Mouse (Mus musculus) gastrocnemius, adult 18-20 months (tissue): ENCODE results near the gene Triml2. TPM values are rescaled to one million over a fixed set of nuclear protein-coding genes. Genes with fewer than 3 reads are reported as not detected.

Experiments
- DNase-seq: peaks from one replicate; pipeline ENCODE4 v3.0.0; 2021; ENCODE audit warnings: low spot score
- long read RNA-seq, 2 experiments: library from polyadenylated mRNA; stranded (forward); transcript quantifications; one replicate each; pipeline ENCODE4 v2.0.0; 2021
- total RNA-seq, 2 experiments: library from RNA; stranded (reverse); gene quantifications; 2 replicates each; pipeline ENCODE4 v1.2.3; 2021

Triml2 gene
- total RNA-seq, result not detected
- long read RNA-seq, experiment 1, result 0 reads
- long read RNA-seq, experiment 2, result 0 reads

DNA sequence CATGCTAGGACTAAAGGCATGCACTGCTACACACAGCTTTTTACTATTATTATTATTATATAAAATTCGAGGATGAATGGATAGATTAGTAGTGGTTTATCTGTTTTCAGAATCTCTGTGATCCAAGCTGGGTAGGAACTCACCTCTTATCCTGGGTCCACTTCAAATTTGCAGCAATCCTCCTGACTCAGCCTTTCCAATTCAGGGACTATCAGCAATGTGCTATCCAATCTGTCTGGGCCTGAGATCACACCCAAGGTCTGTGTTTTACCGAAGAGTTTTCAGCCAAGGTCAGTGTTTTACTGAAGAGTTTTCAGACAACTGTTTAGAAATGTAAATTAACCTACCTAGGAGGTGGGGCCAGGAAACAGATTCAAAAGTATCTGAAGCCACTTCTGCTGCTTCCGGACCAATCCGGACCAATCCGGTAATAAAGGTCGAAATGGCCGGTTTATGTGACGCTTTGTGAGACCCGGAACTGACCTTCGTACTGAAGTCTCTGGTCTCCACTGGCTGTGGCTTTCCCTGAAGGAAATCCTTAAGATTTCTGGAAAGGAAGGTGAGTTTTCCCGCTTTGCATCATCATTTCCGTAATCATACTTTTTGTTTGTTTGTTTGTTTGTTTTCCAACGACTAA lies at the start of gene Triml2:
TSS of gene Triml2 (plus strand) at position 488 of the 637 bp plus-strand sequence.
- no peak for DNase-seq

DNA sequence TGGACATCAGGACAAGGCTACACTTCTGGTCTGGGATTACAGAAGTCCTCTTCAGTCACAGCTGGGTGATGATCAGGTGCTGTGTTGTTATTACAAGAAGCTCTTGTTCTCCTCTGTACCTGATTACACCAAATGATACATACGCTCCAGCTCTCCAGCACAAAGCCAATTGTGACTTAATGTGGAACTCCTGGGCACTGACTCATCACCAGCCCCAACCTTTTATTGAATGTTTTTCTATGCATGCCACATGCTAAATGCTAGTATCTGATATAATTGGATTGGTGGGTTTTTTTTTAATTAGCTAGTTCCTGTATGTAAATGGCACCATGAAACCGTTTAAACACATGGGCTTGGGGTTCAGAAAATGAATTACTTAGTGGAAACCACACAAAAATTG lies 39.0 kb upstream of the Triml2 start, which contains the start of gene Triml1:
TSS of gene Triml1 (minus strand) at position 101 of the 400 bp plus-strand sequence.
- DNase-seq, result no peak

DNA sequence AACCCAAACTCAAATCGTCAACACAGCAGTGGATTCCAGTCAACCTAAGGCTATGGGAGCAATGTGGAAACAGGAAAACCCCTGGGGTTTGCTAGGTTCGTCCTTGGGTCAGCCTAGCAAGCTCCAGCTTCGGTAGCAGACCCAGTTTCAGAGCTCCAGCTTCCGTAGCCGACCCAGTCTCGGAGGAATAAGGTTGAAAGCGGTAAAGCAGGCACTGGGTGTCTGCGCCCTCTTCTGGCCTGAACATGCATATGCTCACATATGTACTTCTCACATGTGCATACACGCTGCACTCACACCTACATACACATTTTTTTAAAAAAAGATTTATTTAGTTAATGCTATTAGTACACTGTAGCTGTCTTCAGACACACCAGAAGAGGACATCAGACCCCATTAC lies 31.0 kb upstream of the Triml2 start:
- DNase-seq, result no peak

DNA sequence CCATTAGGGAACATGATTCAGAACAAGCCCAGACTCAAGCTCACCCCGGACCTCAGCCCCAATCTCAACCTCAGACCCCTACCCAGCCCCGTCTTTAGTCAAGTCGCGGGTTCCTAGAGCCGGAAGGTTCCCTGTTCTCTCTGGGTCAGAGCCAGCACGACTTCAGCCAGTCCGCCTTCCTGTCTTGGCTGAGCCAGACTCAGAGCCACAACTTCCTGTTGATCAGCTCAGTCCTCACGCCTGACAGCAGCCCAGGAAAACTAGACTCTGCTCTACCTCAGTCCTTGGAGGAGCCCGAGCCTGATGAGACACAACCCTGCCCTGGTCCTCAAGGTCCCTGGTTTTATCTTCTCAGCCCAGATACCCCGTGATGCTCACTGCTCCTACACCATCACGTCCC lies 17.1 kb upstream of the Triml2 start:
- no peak for DNase-seq

DNA sequence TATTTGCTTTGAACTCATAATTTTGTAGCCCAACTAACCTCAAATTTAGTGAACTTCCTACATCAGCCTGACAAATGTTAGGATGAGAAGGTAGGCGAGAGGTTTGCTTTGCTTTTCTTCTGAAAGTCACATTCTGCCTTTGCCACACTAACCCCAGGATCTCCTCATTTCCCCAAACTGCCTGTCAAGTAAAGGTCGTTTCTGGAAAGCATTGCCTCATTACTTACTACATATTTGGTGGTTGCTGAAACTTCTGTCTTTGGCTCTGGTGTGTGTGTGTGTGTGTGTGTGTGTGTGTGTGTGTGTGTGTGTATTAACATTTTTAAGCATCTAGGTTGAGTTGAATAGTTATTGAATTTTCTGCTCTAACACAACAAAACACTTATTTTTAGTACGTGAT lies 15.9 kb upstream of the Triml2 start:
- DNase-seq, result no peak

DNA sequence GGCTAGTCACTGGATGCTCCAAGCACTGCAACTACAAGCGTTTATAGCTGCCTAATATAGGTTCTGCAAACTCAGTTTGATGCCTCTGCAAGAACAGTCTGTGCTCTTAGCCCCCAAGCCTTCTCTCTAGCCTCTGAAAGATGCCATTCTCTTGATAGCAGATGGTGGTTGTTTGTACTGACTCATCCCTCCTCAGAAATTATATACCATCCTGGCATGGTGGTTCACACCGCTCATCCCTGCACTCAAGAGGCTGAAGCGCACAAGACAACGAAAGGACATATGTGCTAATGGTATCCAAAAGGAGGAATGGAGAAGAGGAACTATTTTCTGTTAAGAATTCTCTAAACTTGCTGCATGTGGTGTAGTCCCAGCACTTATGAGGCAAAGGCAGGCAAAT lies 12.3 kb upstream of the Triml2 start:
- no peak for DNase-seq

DNA sequence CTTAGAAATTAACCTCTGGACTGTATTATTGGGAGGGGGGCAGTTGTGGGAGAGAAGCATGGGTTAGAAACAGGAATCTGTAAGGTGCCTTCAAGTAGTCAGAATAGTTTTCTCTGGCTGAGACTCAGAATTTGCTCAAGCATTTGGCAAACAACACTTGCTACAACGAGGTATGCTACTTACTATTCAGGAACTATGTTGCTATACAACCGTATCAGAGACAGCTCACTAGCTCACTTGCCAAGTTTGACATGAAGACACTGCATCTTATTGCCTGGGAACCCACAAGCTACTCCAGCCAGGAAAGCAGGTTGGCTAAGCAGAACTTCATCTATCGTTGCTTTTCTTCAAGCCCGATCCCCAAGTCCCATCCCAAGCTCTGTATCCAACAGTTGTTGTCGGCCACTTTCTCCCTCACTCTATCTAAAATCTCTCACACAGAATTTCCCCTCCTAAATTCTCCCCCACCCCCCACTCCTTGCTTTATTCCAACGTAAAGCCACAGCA lies 11.0 kb upstream of the Triml2 start:
- no peak for DNase-seq

DNA sequence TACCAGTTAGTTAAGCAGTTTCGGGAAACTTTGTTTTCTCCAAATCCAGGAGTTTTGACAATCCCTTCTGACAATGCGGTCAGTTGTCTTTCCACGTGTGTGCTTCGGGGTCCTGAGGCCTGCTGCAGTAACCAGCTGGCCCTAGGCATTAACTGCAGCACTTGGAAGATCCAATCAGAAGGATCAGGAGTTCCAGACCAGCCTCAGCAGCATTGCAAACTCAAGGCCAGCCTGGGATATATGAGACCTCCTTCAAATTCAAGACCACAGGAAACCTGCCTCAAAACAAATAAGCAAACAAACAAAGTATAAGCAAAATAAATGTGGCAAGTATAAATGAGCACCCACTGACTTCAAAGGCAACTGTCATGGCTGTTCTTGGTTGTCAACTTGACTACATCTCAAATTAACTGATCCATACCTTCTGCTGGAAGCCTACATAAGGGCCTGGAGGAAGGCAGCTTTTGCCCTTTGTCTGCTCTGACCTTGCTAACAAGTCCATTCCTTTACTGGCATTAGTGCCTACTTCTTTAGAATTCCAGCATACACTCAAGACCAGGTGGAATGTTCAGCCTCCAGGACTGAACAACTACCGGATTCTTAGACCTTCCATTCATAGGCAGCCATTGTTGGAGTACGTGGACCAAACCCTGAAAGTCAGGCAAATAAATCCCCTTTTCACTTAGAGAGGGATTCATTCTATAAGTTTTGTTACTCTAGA lies 3.4 kb upstream of the Triml2 start:
- no peak for DNase-seq

DNA sequence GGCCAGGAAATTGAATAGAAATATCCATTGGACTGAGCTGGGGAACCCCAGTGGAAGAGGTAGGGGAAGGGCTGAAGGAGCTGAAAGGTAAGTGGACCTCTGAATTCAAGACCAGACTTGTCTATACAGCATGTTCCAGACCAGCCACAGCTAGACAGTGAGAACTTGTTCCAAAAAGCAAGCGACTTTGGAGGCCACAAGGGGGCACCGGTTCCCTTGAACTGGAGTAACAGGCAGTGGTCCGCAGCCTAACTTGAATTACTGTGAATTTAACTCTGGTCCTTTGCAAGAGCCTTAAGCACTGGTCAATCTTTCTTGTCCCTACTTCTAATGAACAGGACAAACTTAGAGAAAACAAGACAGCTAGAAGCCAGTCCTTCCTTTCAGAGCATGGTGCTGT lies 2.1 kb upstream of the Triml2 start:
- no peak for DNase-seq

DNA sequence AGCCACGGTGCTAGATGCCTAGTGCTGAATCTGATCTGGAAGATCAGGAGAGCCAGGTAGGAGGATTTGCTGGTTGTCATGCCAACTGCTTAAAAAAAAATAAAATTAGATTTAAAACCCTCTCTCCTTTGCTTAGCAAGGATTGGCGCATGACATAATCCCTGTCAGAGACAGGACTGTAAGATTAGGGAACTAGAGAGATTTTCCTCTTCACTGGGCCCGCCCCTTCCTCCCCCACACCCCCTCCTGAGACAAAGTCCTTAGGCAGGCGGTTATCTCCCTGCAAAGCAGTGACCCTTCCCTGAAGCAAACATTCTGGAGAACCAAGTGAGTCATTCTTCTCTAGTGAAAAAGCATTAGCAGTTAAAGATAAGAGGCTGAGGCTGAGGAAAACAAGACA lies 1.2 kb upstream of the Triml2 start:
- DNase-seq, result no peak

DNA sequence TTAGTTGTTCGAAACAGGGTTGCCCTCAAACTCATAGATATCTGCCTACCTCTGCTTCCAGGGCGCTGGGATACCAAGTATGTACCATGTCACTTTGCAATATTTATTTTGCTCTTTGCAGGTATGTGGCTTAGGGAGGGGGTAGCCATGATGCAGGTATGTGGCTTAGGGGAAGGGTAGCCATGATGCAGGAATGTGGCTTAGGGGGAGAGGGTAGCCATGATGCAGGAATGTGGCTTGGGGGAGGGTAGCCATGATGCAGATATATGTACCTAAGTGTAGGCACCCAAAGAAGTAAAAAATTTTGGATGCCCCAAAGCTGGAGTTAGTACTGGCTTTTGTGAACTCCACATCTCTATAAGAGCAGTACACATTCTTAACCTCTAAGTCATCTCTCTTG lies 1.9 kb downstream of the Triml2 start:
- DNase-seq, result no peak

DNA sequence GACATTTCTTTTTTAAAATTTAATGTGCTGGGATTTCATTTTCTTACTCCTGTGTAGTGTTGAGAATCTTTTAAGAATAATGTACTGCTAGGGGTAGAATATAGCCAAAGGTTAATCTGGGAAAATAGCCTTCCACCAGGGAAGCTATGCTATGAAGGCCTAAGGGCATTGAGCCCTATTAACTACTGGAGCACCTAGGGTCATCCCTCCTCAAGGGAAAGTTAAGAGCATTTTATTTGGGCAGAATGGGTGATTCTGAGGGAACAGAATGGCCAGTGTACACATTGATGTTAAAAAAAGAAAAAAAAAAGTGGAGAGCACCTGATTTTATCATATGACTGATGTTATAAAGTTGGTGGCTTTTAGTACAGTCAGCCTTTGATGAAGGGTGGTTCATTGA lies 35.2 kb downstream of the Triml2 start:
- no peak for DNase-seq

DNA sequence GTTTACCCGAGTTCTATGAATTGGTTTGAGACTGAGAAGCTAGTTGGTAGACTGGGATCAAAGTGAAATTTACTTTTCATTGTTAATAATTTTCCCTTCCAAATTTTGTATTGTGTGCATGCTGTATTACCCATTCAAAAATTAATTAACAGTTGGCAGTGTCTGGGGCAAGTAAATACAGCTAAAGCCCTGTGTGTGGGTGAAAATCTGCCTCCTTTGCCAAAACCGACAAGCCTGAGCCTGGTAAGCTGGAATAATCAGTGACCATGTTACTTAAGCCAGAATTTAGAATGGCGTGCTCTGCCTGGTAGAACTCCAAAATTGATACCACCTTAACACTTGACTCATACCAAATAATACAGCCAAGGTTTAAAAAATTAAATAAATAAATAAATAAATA lies 63.0 kb downstream of the Triml2 start:
- no peak for DNase-seq

Other genes with a start within 250 kb of the Triml2 start
- gene Triml1, start 39.1 kb upstream of the Triml2 start, total RNA-seq, result not detected
- gene Zfp42, start 126.4 kb downstream of the Triml2 start, total RNA-seq, result not detected